12 mouse cellular contexts compared by ENCODE assay signal in the genomic region with DNA sequence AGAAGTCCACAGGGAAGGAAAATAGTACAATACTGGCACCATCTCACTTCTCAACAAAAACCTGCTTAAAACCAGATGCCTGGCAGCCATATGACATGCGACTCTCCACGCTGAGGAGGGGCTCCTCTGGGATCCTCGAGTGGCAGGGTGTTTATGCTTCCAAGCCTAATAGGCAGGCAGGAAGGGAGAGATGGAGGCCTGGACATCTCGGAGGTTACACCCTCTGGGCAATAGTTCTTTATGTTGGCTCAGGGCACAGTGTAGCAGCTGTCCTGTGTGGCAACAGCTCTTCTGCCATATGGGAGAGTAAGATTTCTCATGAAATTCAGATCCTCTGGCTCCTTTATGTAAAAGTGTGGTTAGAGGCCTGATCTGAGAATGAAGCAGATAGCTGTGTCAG. TPM values are rescaled to one million over a fixed set of nuclear protein-coding genes. Genes with fewer than 3 reads are reported as not detected.
A peak's percentile ranks its signal among the peaks of the same experiment; 100 is the strongest.
DNase-seq lines count a peak whose midpoint lies in the region; ATAC-seq lines count a peak whose summit lies in the region.
"Had no signal": no experiment of that assay in that cellular context is flagged by ENCODE, and none has a peak within 500 bp of the region (broad histone marks: within the 10 kb centered on the region; RNA-seq: fewer than 3 reads in every experiment).

No protein-coding gene starts in this region.

- no peak overlapping the region for H3K4me3 ChIP-seq in embryonic facial prominence, embryonic 14.5 days (ENCODE audit: low read depth, low read length)
- no peak overlapping the region for H3K4me3 ChIP-seq in hindbrain, embryonic 13.5 days
- no peak overlapping the region for H3K4me3 ChIP-seq in heart, embryonic 11.5 days (ENCODE audit: low read depth, low read length)
- H3K4me3 ChIP-seq: kidney, embryonic 15.5 days; limb, embryonic 15.5 days had no signal

- WGBS in embryonic facial prominence, embryonic 14.5 days = 21% methylated on average over 4 of the region's 4 CpGs
- 24% methylated on average over 4 of the region's 4 CpGs for WGBS in hindbrain, embryonic 13.5 days
- WGBS in heart, embryonic 11.5 days (ENCODE audit: insufficient replicate concordance) = 59% methylated on average over 4 of the region's 4 CpGs

- H3K4me1 ChIP-seq in embryonic facial prominence, embryonic 14.5 days (ENCODE audit: control insufficient read depth, insufficient read depth, low read length) = peaks cover 15% of the 10 kb centered on the region
- H3K4me1 ChIP-seq in hindbrain, embryonic 13.5 days (replicated peaks) = peaks cover 17% of the 10 kb centered on the region
- no peaks in the 10 kb centered on the region for H3K4me1 ChIP-seq in heart, embryonic 11.5 days (ENCODE audit: control insufficient read depth, insufficient read depth, low read length)

- no peaks in the 10 kb centered on the region for H3K9me3 ChIP-seq in embryonic facial prominence, embryonic 14.5 days (ENCODE audit: control insufficient read depth, low read length)
- no peaks in the 10 kb centered on the region for H3K9me3 ChIP-seq in hindbrain, embryonic 13.5 days
- H3K9me3 ChIP-seq in heart, embryonic 11.5 days (replicated peaks; ENCODE audit: control insufficient read depth, low read length) = no peaks in the 10 kb centered on the region
- H3K9me3 ChIP-seq: kidney, embryonic 15.5 days; limb, embryonic 15.5 days had no signal

- H3K27me3 ChIP-seq in embryonic facial prominence, embryonic 14.5 days (replicated peaks; ENCODE audit: control insufficient read depth, insufficient read depth, low read length) = no peaks in the 10 kb centered on the region
- no peaks in the 10 kb centered on the region for H3K27me3 ChIP-seq in hindbrain, embryonic 13.5 days
- no peaks in the 10 kb centered on the region for H3K27me3 ChIP-seq in heart, embryonic 11.5 days (ENCODE audit: control insufficient read depth, insufficient read depth, low read length)
- H3K27me3 ChIP-seq: kidney, embryonic 15.5 days; limb, embryonic 15.5 days had no signal

- no peaks in the 10 kb centered on the region for H3K36me3 ChIP-seq in embryonic facial prominence, embryonic 14.5 days (ENCODE audit: control insufficient read depth, insufficient read depth, low read length)
- H3K36me3 ChIP-seq in hindbrain, embryonic 13.5 days = no peaks in the 10 kb centered on the region
- no peaks in the 10 kb centered on the region for H3K36me3 ChIP-seq in heart, embryonic 11.5 days (ENCODE audit: control insufficient read depth, insufficient read depth, low read length)
- H3K36me3 ChIP-seq: kidney, embryonic 15.5 days; limb, embryonic 15.5 days had no signal

- H3K9ac ChIP-seq in embryonic facial prominence, embryonic 14.5 days (ENCODE audit: low read depth, low read length) = no peak overlapping the region
- H3K9ac ChIP-seq in hindbrain, embryonic 13.5 days = no peak overlapping the region; the same call in 1 of the 2 replicates
- H3K9ac ChIP-seq in heart, embryonic 11.5 days (ENCODE audit: low read depth, low read length) = no peak overlapping the region
- H3K9ac ChIP-seq: kidney, embryonic 15.5 days; limb, embryonic 15.5 days had no signal

- no peak overlapping the region for H3K4me2 ChIP-seq in embryonic facial prominence, embryonic 14.5 days (ENCODE audit: low read depth, low read length)
- H3K4me2 ChIP-seq in hindbrain, embryonic 13.5 days = no peak overlapping the region
- no peak overlapping the region for H3K4me2 ChIP-seq in heart, embryonic 11.5 days
- H3K4me2 ChIP-seq: kidney, embryonic 15.5 days; limb, embryonic 15.5 days had no signal

- peak overlapping the region; percentile 11; the same call in 1 of the 2 replicates for H3K27ac ChIP-seq in embryonic facial prominence, embryonic 14.5 days (replicated peaks; ENCODE audit: low read depth, low read length)
- peak overlapping the region; percentile 69 for H3K27ac ChIP-seq in hindbrain, embryonic 13.5 days
- H3K27ac ChIP-seq in heart, embryonic 11.5 days (ENCODE audit: low read depth, low read length) = no peak overlapping the region
- H3K27ac ChIP-seq: kidney, embryonic 15.5 days; limb, embryonic 15.5 days had no signal

- peak; percentile 30 for DNase-seq in retina, postnatal 1 day
- no peak for DNase-seq in retina, embryonic 14.5 days (ENCODE audit: low spot score)
- peak; percentile 69 for DNase-seq in embryonic facial prominence, embryonic 14.5 days (ENCODE audit: low spot score)
- DNase-seq in urinary bladder, adult 18-20 months (ENCODE audit: low spot score in 2 of 2) = no peak
- no peak for DNase-seq in heart, postnatal 14 days
- DNase-seq: gastrocnemius, postnatal 25 days; heart, postnatal 10 days; layer of hippocampus, postnatal 36 days had no signal

- peak; percentile 45; the same call in 1 of the 2 replicates for ATAC-seq in embryonic facial prominence, embryonic 14.5 days (ENCODE audit: low read depth)
- peak; percentile 70 for ATAC-seq in hindbrain, embryonic 13.5 days (ENCODE audit: low FRiP score)
- no peak for ATAC-seq in heart, embryonic 11.5 days (replicated peaks; ENCODE audit: insufficient number of reproducible peaks, low FRiP score, low TSS enrichment)

- intact Hi-C loops in heart, postnatal 14 days (cut with DNase I) = no loop called here

RNA-seq across cellular contexts. Expression of gene Akap6, which starts 24.2 kb away (rescaled TPM):
- 5.8 and 7.9 TPM in 2 replicates for polyA plus RNA-seq in embryonic facial prominence, embryonic 14.5 days (2014; fragmentation: Nextera tagmentation; extraction: Ambion mirVana)
- polyA plus RNA-seq in hindbrain, embryonic 13.5 days (2015; fragmentation: Nextera tagmentation; extraction: Ambion mirVana) = 30.9 and 31.3 TPM in 2 replicates
- polyA plus RNA-seq in heart, embryonic 11.5 days (2014; fragmentation: Nextera tagmentation; extraction: Ambion mirVana) = 6.7 and 7.3 TPM in 2 replicates
- 100 to 1,000 TPM in 1 of 2 experiments, 10 to 100 TPM in 1; 89.1 to 100 TPM for total RNA-seq in heart, postnatal 14 days (2021)

Comparison
In these comparisons a context has a peak if more than half of its experiments do, and no peak if none do; other contexts are left out.
1. DNase-seq: peak in retina, postnatal 1 day (single experiment) and embryonic facial prominence, embryonic 14.5 days (single experiment); none in retina, embryonic 14.5 days (single experiment), urinary bladder, adult 18-20 months (0 of 2) and heart, postnatal 14 days (0 of 2).